Mouse (Mus musculus): Measurements from ENCODE around the gene Slc8a3. TPM values are rescaled to one million over a fixed set of nuclear protein-coding genes. Genes with fewer than 3 reads are reported as not detected.

The Slc8a3 gene
- polyA plus RNA-seq, 1 experiment from 2014 or later, result 0.03 TPM

DNA sequence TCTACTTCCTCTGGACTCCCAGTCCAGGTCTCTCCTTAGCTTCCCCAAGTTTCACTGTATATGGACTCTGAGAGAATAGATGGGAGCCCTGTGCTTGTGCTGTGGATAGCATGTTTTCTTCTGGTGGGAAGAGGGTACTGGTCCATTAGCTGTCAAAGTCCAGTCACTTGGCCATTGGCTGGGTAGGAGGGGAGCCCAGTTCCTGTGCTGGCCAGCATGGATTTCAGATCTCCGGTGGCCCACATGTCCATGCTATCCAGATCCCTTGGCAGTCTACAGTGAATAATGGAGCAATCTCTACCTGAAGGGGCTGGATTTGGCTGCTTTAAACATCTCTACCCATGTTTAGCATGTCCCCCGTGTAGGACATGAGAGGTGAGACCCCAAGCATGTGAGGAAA is 148.0 kb downstream of the Slc8a3 start:
- no peak for TF ChIP-seq CTCF (IDR thresholded peaks at IDR 0.05)
- no peak for DNase-seq (ENCODE audit: low read depth, low spot score)
- ATAC-seq, result no peak
- CTCF ChIA-PET, result no interaction called here
- in situ Hi-C loops (cut with MboI; ENCODE audit: low pct_unique_long_range_greater_than_20kb), result loop anchor here (5.0 to 25.0 kb wide), 2 partner anchors 203 to 423 kb away; partner anchors contain the start of gene Ccdc177
- POLR2A ChIA-PET, result no interaction called here
- peaks cover 48% of the 10 kb centered on the region for H3K27me3 ChIP-seq

DNA sequence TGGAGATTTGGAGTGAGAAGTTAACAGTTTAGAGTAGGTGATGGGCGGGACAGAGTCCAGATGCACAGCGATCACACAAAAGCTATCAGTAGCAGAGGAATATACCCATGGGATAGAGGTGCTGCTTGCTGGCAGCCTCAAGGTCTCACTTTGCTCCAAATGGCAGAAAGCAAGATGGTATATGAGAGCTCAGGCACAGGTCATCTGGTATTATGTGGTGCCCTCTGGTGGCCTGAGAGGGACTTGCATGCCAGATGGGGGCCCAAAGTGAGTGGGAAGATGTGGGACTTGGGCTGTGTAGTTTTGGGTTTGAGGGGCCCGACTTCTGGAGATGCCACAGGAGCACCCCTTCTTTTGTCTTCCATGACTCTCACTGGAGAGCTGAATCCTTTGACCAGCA is 150.9 kb downstream of the Slc8a3 start:
- ChIA-PET POLR2A (no interaction called here), CTCF (interaction anchor here (0.9 kb wide), 1 partner anchor 200 kb away, joined by 4 read pairs; no protein-coding TSS in a partner anchor)
- no peak for ATAC-seq
- TF ChIP-seq CTCF (IDR thresholded peaks at IDR 0.05), result peak; percentile 82
- in situ Hi-C loops (cut with MboI; ENCODE audit: low pct_unique_long_range_greater_than_20kb), result loop anchor here (5.0 to 25.0 kb wide), 2 partner anchors 200 to 420 kb away; partner anchors contain the start of gene Ccdc177
- DNase-seq (ENCODE audit: low read depth, low spot score), result no peak
- H3K27me3 ChIP-seq, result peaks cover 34% of the 10 kb centered on the region

DNA sequence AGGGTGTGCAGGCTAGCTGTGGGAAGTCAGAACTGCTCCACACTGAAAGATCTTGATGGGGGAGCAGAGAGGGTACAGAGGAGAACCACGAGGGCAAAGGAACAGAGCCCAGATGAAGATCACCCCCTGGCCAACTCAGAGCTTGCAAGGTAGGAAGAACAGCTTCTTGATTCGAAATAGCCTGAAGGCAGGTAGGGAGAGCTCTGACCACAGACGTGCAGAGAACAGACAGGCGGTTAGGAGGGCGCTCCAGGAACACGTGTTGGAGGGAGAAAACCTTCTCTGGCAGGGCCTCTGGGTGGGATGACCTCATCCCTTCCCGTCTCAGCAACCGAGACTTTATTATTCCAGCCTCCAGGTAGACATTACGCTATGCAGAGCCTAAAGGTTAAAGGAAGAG is 157.7 kb downstream of the Slc8a3 start:
- ChIA-PET CTCF (no interaction called here), POLR2A (no interaction called here)
- TF ChIP-seq CTCF (IDR thresholded peaks at IDR 0.05), result no peak
- DNase-seq (ENCODE audit: low read depth, low spot score) (no peak), ATAC-seq (peak; percentile 72)
- in situ Hi-C loops (cut with MboI; ENCODE audit: low pct_unique_long_range_greater_than_20kb), result loop anchor here (25.0 kb wide), 1 partner anchor 413 kb away; the partner anchor contains the start of gene Ccdc177
- peaks cover 18% of the 10 kb centered on the region for H3K27me3 ChIP-seq

DNA sequence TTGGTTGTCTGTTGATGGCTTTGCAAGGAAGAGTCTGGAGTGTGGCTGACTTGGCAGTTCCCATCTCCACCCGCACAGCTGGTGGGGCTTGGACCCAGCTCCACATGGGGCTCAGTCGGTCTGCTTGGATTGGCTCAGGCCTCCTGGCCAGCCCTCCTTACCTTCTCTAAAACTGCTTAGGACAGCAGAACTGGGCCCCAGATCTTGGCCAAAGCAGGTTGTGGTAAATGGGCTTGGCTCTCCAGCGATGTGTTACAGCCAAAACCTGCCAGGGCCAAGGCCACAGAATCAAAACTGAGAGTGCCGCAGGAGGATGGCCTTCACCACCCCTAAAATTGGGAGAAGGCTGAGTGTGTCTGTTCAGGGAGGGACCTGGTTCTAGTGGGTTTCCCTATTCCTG is 159.1 kb downstream of the Slc8a3 start:
- no peak for ATAC-seq
- DNase-seq (ENCODE audit: low read depth, low spot score), result no peak
- POLR2A ChIA-PET, result no interaction called here
- no peak for TF ChIP-seq CTCF (IDR thresholded peaks at IDR 0.05)
- CTCF ChIA-PET, result no interaction called here
- peaks cover 14% of the 10 kb centered on the region for H3K27me3 ChIP-seq
- in situ Hi-C loops (cut with MboI; ENCODE audit: low pct_unique_long_range_greater_than_20kb), result no loop called here

DNA sequence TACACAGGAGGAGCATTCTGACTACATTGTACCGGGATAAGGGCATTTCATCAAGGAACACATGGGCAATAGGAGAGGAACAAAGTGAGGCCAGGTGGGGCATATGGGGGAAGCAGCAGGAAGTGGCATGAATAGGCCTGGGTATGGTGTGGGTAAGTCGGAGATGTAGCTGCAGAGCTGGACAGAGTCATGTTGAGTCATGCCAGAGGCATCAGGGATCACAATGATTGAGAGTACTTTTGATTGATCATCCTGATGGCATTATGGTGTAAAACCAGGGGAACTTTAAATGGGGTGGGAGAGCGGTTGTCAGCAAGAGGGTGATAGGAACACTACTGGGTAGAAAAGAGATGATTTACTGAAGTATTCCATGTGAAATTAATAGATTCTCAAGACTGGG is 160.0 kb downstream of the Slc8a3 start:
- CTCF ChIA-PET, result no interaction called here
- TF ChIP-seq CTCF (IDR thresholded peaks at IDR 0.05), result no peak
- in situ Hi-C loops (cut with MboI; ENCODE audit: low pct_unique_long_range_greater_than_20kb), result no loop called here
- POLR2A ChIA-PET, result no interaction called here
- ATAC-seq (no peak), DNase-seq (ENCODE audit: low read depth, low spot score) (no peak)
- H3K27me3 ChIP-seq, result peaks cover 8% of the 10 kb centered on the region

DNA sequence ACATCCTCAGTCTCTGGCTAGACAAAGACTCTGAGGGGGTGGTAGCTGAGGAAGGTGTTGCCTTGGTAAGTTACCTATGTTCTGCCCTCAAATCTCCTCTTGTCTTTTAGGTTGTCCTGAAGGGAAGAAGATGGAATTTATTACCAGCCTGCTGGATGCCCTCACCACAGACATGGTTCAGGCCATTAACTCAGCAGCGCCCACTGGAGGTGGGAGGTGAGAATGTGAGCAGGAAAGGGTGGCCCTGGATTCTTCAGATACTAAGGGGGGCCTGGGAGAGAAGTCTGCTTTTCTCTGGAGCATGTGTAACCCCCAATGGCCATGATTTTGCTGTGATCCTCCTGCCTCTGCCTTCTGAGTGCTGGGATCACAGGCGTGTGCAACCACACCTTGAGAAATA is 162.9 kb downstream of the Slc8a3 start:
- in situ Hi-C loops (cut with MboI; ENCODE audit: low pct_unique_long_range_greater_than_20kb), result no loop called here
- POLR2A ChIA-PET, result no interaction called here
- CTCF ChIA-PET, result no interaction called here
- no peak for TF ChIP-seq CTCF (IDR thresholded peaks at IDR 0.05)
- ATAC-seq (no peak), DNase-seq (ENCODE audit: low read depth, low spot score) (no peak)
- H3K27me3 ChIP-seq, result peaks cover 3% of the 10 kb centered on the region

DNA sequence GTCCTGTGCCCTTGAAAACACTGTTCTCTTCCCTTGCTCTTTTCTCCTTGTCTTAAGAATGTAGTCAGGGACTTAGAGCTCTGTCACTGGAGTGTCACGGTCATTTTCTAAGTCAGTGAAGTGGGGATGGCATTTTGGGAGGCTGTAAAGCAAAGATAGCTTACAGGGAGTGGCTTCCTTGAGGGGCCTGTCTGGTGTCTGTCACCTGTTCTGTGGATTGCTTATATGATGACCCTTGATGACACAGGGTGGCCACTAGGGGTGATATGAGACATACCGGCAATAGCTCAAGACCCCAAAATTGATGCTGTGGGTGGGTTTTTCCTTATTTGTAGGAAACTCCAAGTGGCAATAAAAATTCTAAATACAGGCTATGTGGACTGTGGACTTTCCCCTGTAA is 164.5 kb downstream of the Slc8a3 start:
- in situ Hi-C loops (cut with MboI; ENCODE audit: low pct_unique_long_range_greater_than_20kb), result no loop called here
- H3K27me3 ChIP-seq, result peaks cover 3% of the 10 kb centered on the region

DNA sequence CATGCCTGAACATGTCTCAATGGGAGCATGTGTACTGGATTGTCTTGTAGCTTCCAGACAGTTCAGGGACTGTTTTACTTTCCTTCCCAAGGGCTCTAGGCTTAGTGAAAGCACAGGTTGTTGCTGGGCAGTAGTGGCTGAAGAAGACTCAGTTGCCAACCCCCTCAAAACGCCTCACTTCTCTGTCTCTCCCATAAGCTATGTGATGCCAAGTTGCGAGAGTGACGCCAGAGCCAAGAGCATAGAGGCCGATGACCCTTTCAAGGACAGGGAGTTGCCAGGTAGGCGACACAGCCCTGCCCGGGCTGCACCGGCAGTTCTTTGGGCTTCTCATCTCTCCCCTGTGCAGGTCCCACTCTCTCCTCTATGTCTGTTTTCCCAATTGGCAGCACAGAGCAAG is 164.9 kb downstream of the Slc8a3 start:
- no peak for TF ChIP-seq CTCF (IDR thresholded peaks at IDR 0.05)
- ChIA-PET POLR2A (no interaction called here), CTCF (no interaction called here)
- H3K27me3 ChIP-seq, result peaks cover 3% of the 10 kb centered on the region
- in situ Hi-C loops (cut with MboI; ENCODE audit: low pct_unique_long_range_greater_than_20kb), result no loop called here
- DNase-seq (ENCODE audit: low read depth, low spot score) (no peak), ATAC-seq (no peak)

More for the DNA sequence above, 164.5 kb downstream of the Slc8a3 start:
- no peak for DNase-seq (ENCODE audit: low read depth, low spot score)
- POLR2A ChIA-PET, result no interaction called here
- no peak for ATAC-seq
- CTCF ChIA-PET, result no interaction called here
- TF ChIP-seq CTCF (IDR thresholded peaks at IDR 0.05), result peak; percentile 34

DNA sequence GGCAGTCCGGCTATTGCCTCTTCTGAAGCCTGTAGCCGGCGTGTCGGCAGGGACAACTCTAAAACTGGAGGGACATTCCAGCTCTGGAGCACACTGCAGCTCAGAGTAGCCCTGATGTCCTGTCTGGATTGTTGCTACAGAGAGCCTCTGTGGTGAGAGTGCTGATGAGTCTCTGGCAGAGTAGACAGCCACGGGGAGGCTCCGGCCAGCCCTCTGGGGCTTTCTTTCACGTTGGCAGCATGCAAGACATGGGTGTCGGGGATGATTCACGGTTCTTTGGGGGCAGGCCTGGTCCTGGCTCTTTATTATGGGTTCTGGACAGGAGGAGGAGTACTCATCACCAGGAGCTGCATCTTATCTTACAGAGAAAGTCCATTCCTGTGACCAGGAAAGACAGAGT is 165.8 kb downstream of the Slc8a3 start:
- DNase-seq (ENCODE audit: low read depth, low spot score) (no peak), ATAC-seq (no peak)
- ChIA-PET POLR2A (no interaction called here), CTCF (no interaction called here)
- in situ Hi-C loops (cut with MboI; ENCODE audit: low pct_unique_long_range_greater_than_20kb), result no loop called here
- no peak for TF ChIP-seq CTCF (IDR thresholded peaks at IDR 0.05)
- peaks cover 3% of the 10 kb centered on the region for H3K27me3 ChIP-seq

DNA sequence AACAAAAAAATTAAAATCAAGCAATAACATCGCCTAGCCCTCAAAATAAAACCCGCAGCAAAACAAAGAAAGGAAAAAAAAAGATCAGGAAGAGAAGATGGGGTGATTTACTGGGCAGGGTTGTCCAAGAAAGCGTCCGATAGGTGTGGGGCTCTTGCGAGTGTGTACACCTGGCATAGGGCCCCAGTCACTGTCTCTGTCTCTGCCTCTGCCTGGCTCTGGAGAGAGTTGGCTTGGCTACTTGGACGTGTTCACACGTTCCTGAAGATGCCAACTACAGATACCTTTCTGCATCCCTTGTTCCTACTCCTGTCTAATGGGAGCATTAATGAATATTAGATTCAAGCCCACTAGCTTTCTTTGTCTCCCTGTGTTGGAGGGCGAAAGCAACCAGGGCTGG is 166.4 kb downstream of the Slc8a3 start:
- no peak for ATAC-seq
- peaks cover 3% of the 10 kb centered on the region for H3K27me3 ChIP-seq

DNA sequence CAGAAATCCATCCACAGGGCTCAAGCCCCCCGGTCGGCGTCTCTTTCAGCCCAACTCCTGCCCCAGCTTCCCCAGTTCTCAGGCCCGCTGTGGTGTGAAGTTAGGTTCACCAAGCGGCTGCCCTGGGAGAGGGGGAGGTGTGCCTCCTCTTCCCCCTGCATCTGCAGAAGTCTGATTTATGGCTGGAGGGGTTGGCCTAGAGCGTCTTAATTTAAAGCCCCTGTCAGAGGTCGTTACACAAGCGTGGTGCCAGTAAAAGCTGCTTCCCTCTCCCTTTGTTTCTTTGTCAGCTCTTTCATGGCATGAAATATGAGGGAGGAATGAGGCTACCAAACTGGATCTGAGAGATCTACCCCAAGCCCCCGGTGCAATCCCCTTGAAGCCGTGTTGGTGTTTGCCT is 166.9 kb downstream of the Slc8a3 start:
- H3K27me3 ChIP-seq, result peaks cover 3% of the 10 kb centered on the region
- ATAC-seq, result no peak
- no peak for DNase-seq (ENCODE audit: low read depth, low spot score)
- ChIA-PET CTCF (no interaction called here), POLR2A (no interaction called here)
- TF ChIP-seq CTCF (IDR thresholded peaks at IDR 0.05), result no peak
- in situ Hi-C loops (cut with MboI; ENCODE audit: low pct_unique_long_range_greater_than_20kb), result no loop called here

More for the DNA sequence above, 166.4 kb downstream of the Slc8a3 start:
- no peak for DNase-seq (ENCODE audit: low read depth, low spot score)
- ChIA-PET POLR2A (no interaction called here), CTCF (no interaction called here)
- in situ Hi-C loops (cut with MboI; ENCODE audit: low pct_unique_long_range_greater_than_20kb), result no loop called here
- TF ChIP-seq CTCF (IDR thresholded peaks at IDR 0.05), result no peak

DNA sequence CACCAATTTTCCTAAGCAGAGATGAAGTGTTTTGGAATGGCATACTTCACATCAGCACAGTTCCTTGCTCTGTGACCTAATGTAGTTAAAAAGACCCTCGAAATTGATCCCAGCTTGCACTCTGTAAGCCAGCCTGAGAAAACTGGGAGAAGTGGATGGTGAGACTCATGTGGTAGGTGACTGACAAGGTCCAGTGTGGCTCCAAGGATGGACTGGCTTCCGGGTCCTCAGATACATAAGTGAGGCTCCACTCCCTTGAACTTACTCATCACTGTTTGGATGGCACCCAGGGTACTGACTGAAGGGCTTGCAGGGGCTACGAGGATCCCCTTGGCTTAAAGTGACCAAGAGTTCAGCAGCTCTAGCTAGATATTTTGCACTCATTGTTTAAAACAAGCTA is 169.4 kb downstream of the Slc8a3 start:
- TF ChIP-seq CTCF (IDR thresholded peaks at IDR 0.05), result no peak
- POLR2A ChIA-PET, result no interaction called here
- DNase-seq (ENCODE audit: low read depth, low spot score) (no peak), ATAC-seq (no peak)
- in situ Hi-C loops (cut with MboI; ENCODE audit: low pct_unique_long_range_greater_than_20kb), result no loop called here
- peaks cover 3% of the 10 kb centered on the region for H3K27me3 ChIP-seq
- CTCF ChIA-PET, result interaction anchor here (0.9 to 1.5 kb wide), 2 partner anchors 25 to 175 kb away, joined by 3 read pairs; no protein-coding TSS in a partner anchor
